Mouse (Mus musculus) ovary, postnatal 10 days (tissue): ENCODE results near the gene Rasgef1b.

Source experiments
- DNase-seq: peaks from one replicate; pipeline ENCODE4 v3.0.0; 2022; ENCODE audit warnings: low spot score

The Rasgef1b gene

GRCm38 (mm10) chr5:99291084-99291830 lies 437.6 kb downstream of the Rasgef1b start:
- DNase-seq: no peak

- DNase-seq: no peak
Measured at GRCm38 (mm10) chr5:99288262-99288661, 440.6 kb downstream of the Rasgef1b start.

DNA sequence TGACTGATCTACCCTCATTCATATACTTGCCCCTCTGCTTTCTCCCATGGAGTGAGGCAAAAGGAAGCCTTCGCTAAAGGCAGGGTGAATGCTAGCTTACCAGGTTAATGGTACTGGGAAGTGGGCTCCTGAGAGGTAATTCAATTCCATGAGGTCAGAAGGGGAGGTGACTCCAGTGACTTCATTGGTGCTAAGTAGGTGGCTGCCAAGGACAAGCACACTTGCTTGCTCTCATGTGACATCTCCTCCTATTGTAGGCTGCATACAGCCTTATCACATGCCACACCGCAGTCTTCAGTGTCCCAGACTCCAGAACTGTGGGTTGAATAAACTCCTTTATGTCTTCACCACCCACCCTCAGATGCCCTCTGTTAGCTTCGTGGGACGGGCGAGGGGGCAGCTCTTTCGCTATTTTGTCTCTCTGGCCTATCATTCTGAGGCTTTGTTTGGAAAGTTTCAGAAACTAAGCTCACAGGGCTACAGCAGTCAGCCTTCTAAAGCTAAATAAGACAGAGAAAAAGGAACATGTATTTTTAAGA lies 441.1 kb downstream of the Rasgef1b start:
- no peak for DNase-seq

DNA sequence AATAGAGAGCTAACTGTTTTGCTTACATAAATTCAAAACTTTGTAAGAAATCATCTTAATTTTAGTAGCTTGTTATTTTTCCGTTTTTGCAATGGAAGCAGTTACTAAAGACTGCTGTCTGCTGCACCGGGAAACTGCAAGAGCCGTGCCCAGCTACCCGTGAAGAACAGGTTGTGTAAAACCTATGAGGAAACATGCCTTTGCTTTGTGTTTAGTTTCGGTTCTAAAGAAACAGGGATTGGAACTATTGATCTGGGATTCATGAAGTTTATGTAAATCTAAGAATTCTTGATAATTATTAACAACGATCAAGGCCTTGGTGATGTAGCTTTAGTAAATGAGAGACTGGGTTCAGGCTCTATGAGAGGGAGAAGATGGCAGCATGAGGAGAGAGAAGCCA lies 442.3 kb downstream of the Rasgef1b start:
- no peak for DNase-seq

DNA sequence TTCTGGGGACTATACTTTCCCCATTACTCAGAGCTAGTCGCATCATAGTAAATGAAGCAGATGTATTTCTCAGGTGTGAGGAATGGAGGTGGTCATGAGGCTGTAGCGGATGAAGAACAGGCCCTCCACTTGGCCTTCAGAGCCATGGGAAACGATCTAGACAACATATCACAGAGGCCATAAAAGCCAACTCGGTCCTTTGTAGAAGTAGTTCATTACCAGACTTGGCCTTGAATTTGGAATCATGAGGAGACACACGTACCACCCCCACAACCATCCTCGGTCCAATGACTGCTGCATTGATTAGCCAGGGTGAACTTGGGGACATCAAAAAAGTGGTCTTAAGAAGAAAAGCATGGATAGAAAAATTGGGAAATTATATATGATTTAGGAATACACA lies 442.8 kb downstream of the Rasgef1b start:
- DNase-seq: no peak

DNA sequence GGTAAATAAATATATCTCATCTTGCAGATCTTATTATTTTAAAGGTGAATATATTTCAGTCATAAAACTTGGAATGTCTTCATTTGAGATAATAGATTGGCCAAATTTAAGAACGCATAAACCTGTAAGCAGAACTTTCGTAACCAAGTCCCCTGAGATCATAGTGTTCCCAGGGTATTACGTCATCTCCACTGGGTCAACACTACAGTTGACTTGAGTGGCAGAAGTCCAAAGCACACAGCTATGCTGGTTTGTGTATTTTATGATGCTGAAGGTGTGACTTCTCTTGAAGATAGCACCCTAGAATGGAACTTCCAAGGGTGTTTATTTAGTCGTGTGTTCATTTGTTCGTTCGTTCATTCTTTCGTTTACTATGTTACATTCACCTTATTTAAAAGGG lies 444.5 kb downstream of the Rasgef1b start:
- DNase-seq: no peak

- no peak for DNase-seq
Measured at GRCm38 (mm10) chr5:99283636-99284035, 445.2 kb downstream of the Rasgef1b start.

- no peak for DNase-seq
Measured at GRCm38 (mm10) chr5:99280536-99280935, 448.3 kb downstream of the Rasgef1b start.

DNA sequence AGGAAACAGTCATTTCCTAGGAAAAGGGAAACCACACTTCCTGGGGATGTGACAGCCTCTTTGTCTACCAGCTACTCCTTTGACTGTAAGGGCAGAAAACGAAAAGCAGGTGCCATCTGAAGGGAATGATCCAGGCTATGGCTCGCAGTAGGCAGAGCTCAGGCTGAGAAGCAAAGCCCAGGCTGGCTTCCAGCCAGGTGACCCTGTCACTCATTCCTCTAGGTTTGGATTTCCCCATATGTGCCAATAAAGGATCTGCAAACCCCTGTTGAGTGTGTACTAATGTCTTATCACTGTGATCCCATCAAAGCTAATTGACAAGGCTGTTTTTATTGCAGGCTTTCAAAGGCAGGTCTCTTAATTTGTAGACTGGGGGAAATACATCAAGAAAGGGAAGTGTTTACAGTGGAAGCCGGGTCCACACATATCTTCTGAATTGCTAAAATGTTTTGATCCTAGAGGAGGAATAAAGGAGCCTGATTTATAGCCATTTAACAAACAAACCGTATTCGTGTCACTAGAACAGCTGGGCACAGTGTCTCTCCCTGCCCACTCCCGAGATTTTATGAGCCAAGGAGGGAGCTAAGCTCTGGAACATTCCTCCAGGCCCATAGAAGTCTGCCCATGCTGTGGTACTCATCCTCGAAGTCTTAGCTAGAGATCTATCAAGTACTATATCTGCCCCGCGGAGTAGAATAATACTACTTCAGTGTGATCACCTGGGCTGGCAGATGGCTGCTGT lies 449.7 kb downstream of the Rasgef1b start:
- no peak for DNase-seq

DNA sequence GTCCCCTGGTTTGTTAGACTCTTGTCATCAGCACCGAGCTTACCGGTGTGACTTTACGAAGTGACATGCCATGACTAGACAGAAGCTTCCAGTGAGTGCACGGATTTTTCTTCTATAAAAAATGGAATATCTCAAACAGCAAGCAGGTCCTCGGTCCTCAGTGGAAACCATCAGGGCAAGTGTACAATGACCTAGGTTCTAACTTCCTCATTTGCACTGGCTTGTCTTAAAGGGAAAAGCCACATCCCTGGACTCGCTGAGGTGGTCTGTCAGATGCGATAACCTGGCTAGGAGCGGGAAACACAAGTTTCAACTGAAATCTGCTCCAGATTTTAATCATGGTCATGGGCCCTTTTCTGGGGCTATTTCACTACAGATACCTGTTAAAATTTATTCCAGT lies 450.5 kb downstream of the Rasgef1b start:
- DNase-seq: no peak

DNA sequence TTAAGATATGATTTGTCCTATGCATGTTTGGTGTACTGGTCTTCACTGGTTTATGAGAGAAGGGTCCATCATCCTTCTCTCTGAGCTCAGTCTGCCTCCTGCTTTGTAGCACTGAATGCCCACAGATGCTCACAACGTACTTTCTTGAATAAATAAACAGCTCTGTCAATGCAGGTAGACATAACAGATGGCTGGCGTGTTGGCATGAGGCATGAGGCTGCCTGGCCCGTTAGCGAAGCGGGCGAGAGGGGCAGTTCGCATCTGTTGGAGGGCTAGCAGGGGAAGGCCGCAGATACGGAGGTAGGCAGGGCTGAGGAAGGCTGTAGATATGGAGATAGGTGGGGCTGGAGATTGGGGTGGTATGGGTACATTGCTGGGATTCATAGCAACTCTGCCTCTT lies 451.3 kb downstream of the Rasgef1b start:
- DNase-seq: no peak

DNA sequence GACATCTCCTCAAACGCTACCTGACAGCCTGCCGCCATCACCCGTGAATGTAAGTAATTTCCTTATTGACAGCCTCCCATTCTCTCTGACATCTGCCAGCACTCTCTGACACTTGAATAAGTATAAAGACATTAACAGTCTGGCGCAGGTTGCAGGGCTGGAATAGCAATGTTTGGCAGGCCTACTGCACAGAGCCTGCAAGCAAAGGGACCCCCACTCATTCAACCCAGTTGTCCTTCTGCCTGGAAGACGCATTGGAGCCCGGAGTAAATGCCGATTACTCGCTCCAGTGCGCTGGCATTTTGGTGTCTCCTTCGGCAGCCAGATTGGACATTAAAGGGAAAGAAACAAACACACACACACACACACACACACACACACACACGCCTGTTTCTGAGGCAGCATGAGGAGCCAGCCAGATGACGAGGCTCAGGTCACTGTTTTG lies 454.7 kb downstream of the Rasgef1b start:
- DNase-seq: no peak

DNA sequence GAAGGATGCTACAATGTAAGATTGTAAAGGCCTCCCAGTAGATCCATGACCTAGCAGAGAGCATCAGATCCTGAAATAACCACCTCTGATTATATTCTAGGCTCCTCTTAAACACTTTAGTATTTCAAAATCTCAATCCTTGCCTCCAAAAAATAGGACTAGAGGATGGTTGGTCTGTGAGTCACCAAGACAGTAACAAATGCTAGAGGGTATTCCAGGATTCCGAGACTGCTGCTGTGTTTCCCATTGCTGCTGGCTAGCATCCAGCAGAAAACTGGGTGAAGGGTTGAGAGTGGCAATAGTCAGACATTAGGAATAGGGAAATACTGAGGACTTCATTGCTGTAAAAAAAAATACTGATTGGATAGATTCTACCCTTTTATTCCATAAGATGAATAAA lies 457.3 kb downstream of the Rasgef1b start:
- DNase-seq: no peak

- DNase-seq: no peak
Measured at GRCm38 (mm10) chr5:99269131-99269530, 459.7 kb downstream of the Rasgef1b start.

DNA sequence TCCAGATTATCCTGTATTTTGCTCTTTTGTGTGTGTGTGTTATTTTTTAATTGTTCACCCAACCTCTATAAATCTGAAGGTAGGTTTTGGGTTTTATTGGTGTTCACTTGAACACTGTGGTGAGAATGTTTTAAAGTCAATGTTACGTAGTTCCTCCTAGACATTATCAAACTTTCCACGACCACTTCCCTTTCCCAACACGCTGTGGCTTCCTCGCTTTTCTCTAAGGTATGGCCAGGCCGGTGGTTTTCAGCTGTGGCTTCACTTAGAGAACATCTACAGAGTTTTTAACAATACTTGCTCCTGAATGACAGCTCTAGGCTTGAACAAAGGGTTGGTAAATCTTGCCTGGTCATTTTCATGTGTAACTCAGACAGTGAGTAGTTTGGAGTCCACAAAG lies 461.5 kb downstream of the Rasgef1b start:
- DNase-seq: no peak

- DNase-seq: no peak
Measured at GRCm38 (mm10) chr5:99266301-99266700, 462.6 kb downstream of the Rasgef1b start.

- DNase-seq: no peak
Measured at GRCm38 (mm10) chr5:99262197-99262920, 466.5 kb downstream of the Rasgef1b start.

- no peak for DNase-seq
Measured at GRCm38 (mm10) chr5:99261121-99261724, 467.6 kb downstream of the Rasgef1b start.

DNA sequence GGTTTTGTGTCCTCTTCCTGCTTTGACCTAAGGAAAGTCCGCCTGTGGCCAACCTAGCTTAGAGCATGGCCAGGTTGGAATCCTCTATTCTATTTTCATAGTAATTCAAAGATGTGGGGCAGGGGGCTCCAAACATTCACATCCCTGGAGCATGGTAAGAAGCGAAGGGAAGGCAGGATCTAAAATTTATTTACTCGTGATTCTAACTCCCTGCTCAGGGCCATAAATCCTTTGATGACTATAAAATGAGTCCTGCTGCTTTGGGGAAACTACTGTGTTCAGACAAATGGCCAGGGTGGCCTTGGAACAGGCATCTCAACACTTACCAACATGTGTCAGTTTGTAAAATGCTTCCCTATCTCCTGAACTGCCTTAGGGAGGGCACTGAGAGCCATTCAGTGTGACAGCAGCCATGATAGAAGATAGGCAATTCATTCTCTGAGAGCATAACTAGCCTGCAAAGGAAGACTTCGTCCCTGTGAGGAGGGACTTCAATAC lies 470.8 kb downstream of the Rasgef1b start:
- DNase-seq: no peak

DNA sequence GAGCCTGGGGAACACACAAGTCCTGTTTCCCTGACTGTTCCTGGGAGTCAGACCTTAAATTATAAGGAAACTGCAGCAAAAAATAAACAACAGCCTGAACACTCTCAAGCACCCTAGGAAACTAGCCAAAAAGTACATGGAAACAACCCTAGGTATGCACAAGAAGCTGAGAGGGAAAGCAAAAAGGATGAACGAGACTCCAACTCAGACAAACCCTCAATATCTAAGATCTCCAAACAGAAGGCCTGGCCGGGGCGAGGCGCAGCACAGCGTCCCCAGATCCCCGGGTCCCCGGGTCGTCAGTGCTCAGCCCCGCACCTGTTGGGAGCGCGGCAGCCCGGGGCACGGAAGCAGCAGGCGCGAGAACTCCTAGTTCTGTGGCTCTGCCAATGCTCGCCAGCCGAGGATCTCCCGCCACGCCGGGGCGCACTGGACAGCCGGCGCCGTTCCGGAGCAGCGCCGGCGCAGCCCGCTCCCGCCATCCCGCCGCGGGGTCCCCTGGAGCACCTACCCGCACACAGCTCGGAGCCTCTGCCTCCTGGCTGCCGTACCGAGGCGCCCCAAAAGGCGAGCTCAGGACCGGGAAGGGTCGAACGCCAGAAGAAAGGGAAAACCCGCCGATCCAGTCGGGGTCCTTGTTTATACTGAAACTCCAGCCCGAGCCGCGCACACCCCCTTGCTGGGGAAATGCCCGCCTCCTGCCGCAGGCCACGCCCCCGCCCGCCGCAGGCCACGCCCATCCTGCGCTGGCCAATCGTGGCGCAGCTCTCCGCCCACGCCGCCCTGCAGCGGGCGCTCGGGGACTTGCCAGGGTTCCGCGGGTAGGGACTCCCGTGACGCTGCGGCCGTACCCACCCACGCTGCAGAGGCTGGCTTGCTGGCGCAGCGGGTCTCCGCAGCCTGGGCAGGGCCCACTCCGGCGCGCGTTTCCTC lies 476.4 kb downstream of the Rasgef1b start:
- peak; percentile 93 for DNase-seq
